ENCODE assay signal across 11 mouse cellular contexts in the genomic region with DNA sequence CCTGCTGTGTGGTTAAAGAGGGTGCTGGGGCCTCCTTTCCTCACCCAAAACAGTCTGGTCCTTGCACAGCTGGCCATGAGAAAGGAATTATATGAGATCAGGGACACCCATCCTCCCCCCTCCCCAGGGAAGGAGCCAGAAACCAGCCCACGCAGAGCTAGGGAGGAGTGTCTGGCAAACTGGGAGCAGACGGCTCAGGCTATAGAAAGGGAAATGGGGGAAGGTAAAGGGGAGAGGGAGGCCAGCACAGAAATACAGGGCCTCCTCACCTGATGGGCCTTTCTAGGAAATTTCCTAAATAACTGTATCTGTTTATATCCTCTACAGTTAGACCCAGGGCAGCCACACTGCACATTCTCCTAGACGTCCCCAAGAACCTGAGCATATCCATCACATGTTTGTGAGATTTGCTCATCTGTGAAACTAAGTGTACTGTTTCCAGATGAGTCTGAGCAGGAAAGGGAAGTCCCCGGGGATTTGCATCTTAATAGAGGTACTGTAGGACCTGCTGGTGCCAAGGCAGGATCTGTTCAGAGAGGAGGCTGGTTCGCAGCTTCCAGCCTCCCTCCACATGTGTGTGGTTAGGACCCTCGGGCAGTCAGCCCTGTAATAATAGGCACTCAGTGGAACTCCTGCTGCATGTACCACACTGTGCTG. TPM values are rescaled to one million over a fixed set of nuclear protein-coding genes. Genes with fewer than 3 reads are reported as not detected.
DNase-seq lines count a peak whose midpoint lies in the region; ATAC-seq and TF ChIP-seq lines count a peak whose summit lies in the region.
"Had no signal": no experiment of that assay in that cellular context is flagged by ENCODE, and none has a peak within 500 bp of the region (broad histone marks: within the 10 kb centered on the region; RNA-seq: fewer than 3 reads in every experiment).

No protein-coding gene starts in this region.

- ATAC-seq in forebrain, embryonic 16.5 days: no peak
- ATAC-seq in midbrain, postnatal 0 days (ENCODE audit: low FRiP score): no peak
- ATAC-seq in forebrain, embryonic 15.5 days (replicated peaks): no peak
- ATAC-seq in stomach, embryonic 15.5 days (ENCODE audit: insufficient read depth, low FRiP score, low read depth): no peak
- no peak for ATAC-seq in liver, postnatal 0 days
- ATAC-seq: lung, postnatal 0 days had no signal

- no peak overlapping the region for H3K4me2 ChIP-seq in forebrain, embryonic 16.5 days (ENCODE audit: low read length)
- no peak overlapping the region for H3K4me2 ChIP-seq in midbrain, postnatal 0 days (ENCODE audit: low read depth, low read length, poor library complexity, severe bottlenecking)
- H3K4me2 ChIP-seq in forebrain, embryonic 15.5 days (replicated peaks): no peak overlapping the region
- H3K4me2 ChIP-seq in stomach, embryonic 15.5 days: no peak overlapping the region
- no peak overlapping the region for H3K4me2 ChIP-seq in liver, postnatal 0 days (ENCODE audit: low read depth, low read length)

- peaks cover 56% of the 10 kb centered on the region for H3K27me3 ChIP-seq in forebrain, embryonic 10.5 days (ENCODE audit: poor library complexity, severe bottlenecking)
- no peaks in the 10 kb centered on the region for H3K27me3 ChIP-seq in forebrain, embryonic 16.5 days (replicated peaks; ENCODE audit: control insufficient read depth, insufficient read depth, low read length)
- H3K27me3 ChIP-seq in midbrain, embryonic 10.5 days (ENCODE audit: low read depth, poor library complexity, severe bottlenecking): peaks cover 55% of the 10 kb centered on the region
- no peaks in the 10 kb centered on the region for H3K27me3 ChIP-seq in midbrain, postnatal 0 days (ENCODE audit: insufficient read depth, low read length)
- H3K27me3 ChIP-seq in forebrain, embryonic 15.5 days: no peaks in the 10 kb centered on the region
- no peaks in the 10 kb centered on the region for H3K27me3 ChIP-seq in stomach, embryonic 15.5 days (replicated peaks)
- H3K27me3 ChIP-seq in liver, postnatal 0 days (ENCODE audit: insufficient read depth, low read length): peaks cover 24% of the 10 kb centered on the region

- peaks cover 56% of the 10 kb centered on the region for H3K36me3 ChIP-seq in forebrain, embryonic 10.5 days (replicated peaks)
- H3K36me3 ChIP-seq in forebrain, embryonic 16.5 days (ENCODE audit: control insufficient read depth, insufficient read depth): no peaks in the 10 kb centered on the region
- peaks cover 41% of the 10 kb centered on the region for H3K36me3 ChIP-seq in midbrain, embryonic 10.5 days
- peaks cover 8% of the 10 kb centered on the region for H3K36me3 ChIP-seq in midbrain, postnatal 0 days (ENCODE audit: insufficient read depth, low read length)
- H3K36me3 ChIP-seq in forebrain, embryonic 15.5 days: no peaks in the 10 kb centered on the region
- 0 out of 2 replicates have a peak, but pooled peaks cover 10% of the 10 kb centered on the region for H3K36me3 ChIP-seq in stomach, embryonic 15.5 days
- no peaks in the 10 kb centered on the region for H3K36me3 ChIP-seq in liver, postnatal 0 days (replicated peaks; ENCODE audit: insufficient read depth, low read length)

- TF ChIP-seq EP300 in liver, postnatal 0 days (IDR thresholded peaks at IDR 0.05; ENCODE audit: low read depth): no peak

- TF ChIP-seq CTCF in midbrain, postnatal 0 days (IDR thresholded peaks at IDR 0.05): no peak
- TF ChIP-seq CTCF in liver, postnatal 0 days (IDR thresholded peaks at IDR 0.05; ENCODE audit: low read depth): no peak

- no peak overlapping the region for H3K9ac ChIP-seq in forebrain, embryonic 16.5 days (replicated peaks; ENCODE audit: low read depth, low read length)
- H3K9ac ChIP-seq in midbrain, postnatal 0 days (replicated peaks; ENCODE audit: low read length, poor library complexity, severe bottlenecking): no peak overlapping the region
- no peak overlapping the region for H3K9ac ChIP-seq in forebrain, embryonic 15.5 days (replicated peaks)
- no peak overlapping the region for H3K9ac ChIP-seq in stomach, embryonic 15.5 days
- no peak overlapping the region for H3K9ac ChIP-seq in liver, postnatal 0 days (replicated peaks)

- H3K4me3 ChIP-seq in forebrain, embryonic 10.5 days: peak overlapping the region; percentile 33; the same call in 1 of the 2 replicates
- H3K4me3 ChIP-seq in forebrain, embryonic 16.5 days (replicated peaks; ENCODE audit: low read length): no peak overlapping the region
- H3K4me3 ChIP-seq in midbrain, embryonic 10.5 days: peak overlapping the region; percentile 36
- no peak overlapping the region for H3K4me3 ChIP-seq in midbrain, postnatal 0 days (ENCODE audit: low read depth, low read length)
- no peak overlapping the region for H3K4me3 ChIP-seq in forebrain, embryonic 15.5 days
- no peak overlapping the region for H3K4me3 ChIP-seq in stomach, embryonic 15.5 days (replicated peaks)
- no peak overlapping the region for H3K4me3 ChIP-seq in liver, postnatal 0 days (ENCODE audit: low read depth, low read length)

- peak overlapping the region; percentile 82 for H3K27ac ChIP-seq in forebrain, embryonic 10.5 days
- no peak overlapping the region; the same call in 1 of the 2 replicates for H3K27ac ChIP-seq in forebrain, embryonic 16.5 days (ENCODE audit: low read length)
- peak overlapping the region; percentile 85 for H3K27ac ChIP-seq in midbrain, embryonic 10.5 days (replicated peaks)
- no peak overlapping the region for H3K27ac ChIP-seq in midbrain, postnatal 0 days (ENCODE audit: low read depth, low read length)
- peak overlapping the region; percentile 12; the same call in 1 of the 2 replicates for H3K27ac ChIP-seq in forebrain, embryonic 15.5 days (replicated peaks)
- peak overlapping the region; percentile 49; the same call in 1 of the 2 replicates for H3K27ac ChIP-seq in stomach, embryonic 15.5 days
- H3K27ac ChIP-seq in liver, postnatal 0 days (ENCODE audit: low read depth): no peak overlapping the region

- WGBS in forebrain, embryonic 10.5 days: 11% methylated on average over 6 of the region's 6 CpGs
- 8% methylated on average over 6 of the region's 6 CpGs for WGBS in forebrain, embryonic 16.5 days
- WGBS in midbrain, embryonic 10.5 days: 11% methylated on average over 6 of the region's 6 CpGs
- 21% methylated on average over 6 of the region's 6 CpGs for WGBS in midbrain, postnatal 0 days
- WGBS in forebrain, embryonic 15.5 days: 9% methylated on average over 6 of the region's 6 CpGs
- WGBS in stomach, embryonic 15.5 days: 53% methylated on average over 6 of the region's 6 CpGs
- WGBS in liver, postnatal 0 days (ENCODE audit: insufficient replicate concordance): 68% methylated on average over 6 of the region's 6 CpGs

- H3K9me3 ChIP-seq in forebrain, embryonic 10.5 days: no peaks in the 10 kb centered on the region
- H3K9me3 ChIP-seq in forebrain, embryonic 16.5 days (ENCODE audit: control insufficient read depth, low read length): no peaks in the 10 kb centered on the region
- no peaks in the 10 kb centered on the region for H3K9me3 ChIP-seq in midbrain, embryonic 10.5 days (replicated peaks)
- no peaks in the 10 kb centered on the region for H3K9me3 ChIP-seq in midbrain, postnatal 0 days (ENCODE audit: low read length)
- no peaks in the 10 kb centered on the region for H3K9me3 ChIP-seq in forebrain, embryonic 15.5 days
- H3K9me3 ChIP-seq in stomach, embryonic 15.5 days: no peaks in the 10 kb centered on the region
- H3K9me3 ChIP-seq in liver, postnatal 0 days (ENCODE audit: low read length): no peaks in the 10 kb centered on the region

- H3K4me1 ChIP-seq in forebrain, embryonic 10.5 days: peaks cover 94% of the 10 kb centered on the region
- peaks cover 42% of the 10 kb centered on the region for H3K4me1 ChIP-seq in forebrain, embryonic 16.5 days (replicated peaks; ENCODE audit: control insufficient read depth, insufficient read depth, low read length)
- H3K4me1 ChIP-seq in midbrain, embryonic 10.5 days: peaks cover 97% of the 10 kb centered on the region
- no peaks in the 10 kb centered on the region for H3K4me1 ChIP-seq in midbrain, postnatal 0 days (ENCODE audit: insufficient read depth, low read length)
- H3K4me1 ChIP-seq in forebrain, embryonic 15.5 days: peaks cover 58% of the 10 kb centered on the region
- H3K4me1 ChIP-seq in stomach, embryonic 15.5 days: peaks cover 33% of the 10 kb centered on the region
- H3K4me1 ChIP-seq in liver, postnatal 0 days (ENCODE audit: insufficient read depth): peaks cover 5% of the 10 kb centered on the region; the same call in 1 of the 2 replicates

- DNase-seq in forebrain, embryonic 10.5 days (ENCODE audit: extremely low spot score, low spot score): no peak
- peak; percentile 24 for DNase-seq in midbrain, embryonic 10.5 days (ENCODE audit: low spot score)
- no peak for DNase-seq in midbrain, postnatal 0 days (ENCODE audit: low spot score)
- no peak for DNase-seq in liver, postnatal 0 days
- no peak for DNase-seq in kidney, postnatal 36 days
- DNase-seq: spleen, adult 18-20 months had no signal

RNA-seq across cellular contexts. Expression of a gene that starts 6.2 kb away (rescaled TPM):
- polyA plus RNA-seq in forebrain, embryonic 10.5 days (2016; fragmentation: Nextera tagmentation; extraction: Ambion mirVana): 27.0 and 27.6 TPM in 2 replicates
- polyA plus RNA-seq in forebrain, embryonic 16.5 days (2015; fragmentation: Nextera tagmentation; extraction: Ambion mirVana): 17.3 and 17.6 TPM in 2 replicates
- 27.6 and 27.9 TPM in 2 replicates for polyA plus RNA-seq in midbrain, embryonic 10.5 days (2016; fragmentation: Nextera tagmentation; extraction: Ambion mirVana)
- total RNA-seq in midbrain, postnatal 0 days (2014; rRNA removed): 66.3 and 72.0 TPM in 2 replicates
- polyA plus RNA-seq in midbrain, postnatal 0 days (2015; fragmentation: Nextera tagmentation; extraction: Ambion mirVana): 21.3 and 21.8 TPM in 2 replicates
- 15.9 and 17.9 TPM in 2 replicates for polyA plus RNA-seq in forebrain, embryonic 15.5 days (2015; fragmentation: Nextera tagmentation; extraction: Ambion mirVana)
- polyA plus RNA-seq in stomach, embryonic 15.5 days (2015; fragmentation: Nextera tagmentation; extraction: Ambion mirVana): 23.0 and 23.6 TPM in 2 replicates
- polyA plus RNA-seq in liver, postnatal 0 days (2015; fragmentation: Nextera tagmentation; extraction: Ambion mirVana): 0.26 and 0.30 TPM in 2 replicates

RNA-seq across cellular contexts. Expression of a gene that starts 16.4 kb away (rescaled TPM):
- 42.3 and 43.5 TPM in 2 replicates for polyA plus RNA-seq in forebrain, embryonic 10.5 days (2016; fragmentation: Nextera tagmentation; extraction: Ambion mirVana)
- 19.9 and 20.5 TPM in 2 replicates for polyA plus RNA-seq in forebrain, embryonic 16.5 days (2015; fragmentation: Nextera tagmentation; extraction: Ambion mirVana)
- 39.8 and 41.0 TPM in 2 replicates for polyA plus RNA-seq in midbrain, embryonic 10.5 days (2016; fragmentation: Nextera tagmentation; extraction: Ambion mirVana)
- total RNA-seq in midbrain, postnatal 0 days (2014; rRNA removed): 16.0 and 20.5 TPM in 2 replicates
- 11.1 and 11.4 TPM in 2 replicates for polyA plus RNA-seq in midbrain, postnatal 0 days (2015; fragmentation: Nextera tagmentation; extraction: Ambion mirVana)
- polyA plus RNA-seq in forebrain, embryonic 15.5 days (2015; fragmentation: Nextera tagmentation; extraction: Ambion mirVana): 21.5 and 21.6 TPM in 2 replicates
- polyA plus RNA-seq in stomach, embryonic 15.5 days (2015; fragmentation: Nextera tagmentation; extraction: Ambion mirVana): 25.3 and 29.5 TPM in 2 replicates
- 3.7 and 3.9 TPM in 2 replicates for polyA plus RNA-seq in liver, postnatal 0 days (2015; fragmentation: Nextera tagmentation; extraction: Ambion mirVana)

RNA-seq across cellular contexts. Expression of a gene that starts 43.5 kb away (rescaled TPM):
- 0.33 TPM in 1 of 2 replicates, not detected in the other for polyA plus RNA-seq in forebrain, embryonic 10.5 days (2016; fragmentation: Nextera tagmentation; extraction: Ambion mirVana)
- polyA plus RNA-seq in forebrain, embryonic 16.5 days (2015; fragmentation: Nextera tagmentation; extraction: Ambion mirVana): 0.28 and 0.43 TPM in 2 replicates
- 0.11 TPM in 1 of 2 replicates, not detected in the other for polyA plus RNA-seq in midbrain, embryonic 10.5 days (2016; fragmentation: Nextera tagmentation; extraction: Ambion mirVana)
- 8.1 and 9.9 TPM in 2 replicates for total RNA-seq in midbrain, postnatal 0 days (2014; rRNA removed)
- 2.7 and 3.2 TPM in 2 replicates for polyA plus RNA-seq in midbrain, postnatal 0 days (2015; fragmentation: Nextera tagmentation; extraction: Ambion mirVana)
- polyA plus RNA-seq in forebrain, embryonic 15.5 days (2015; fragmentation: Nextera tagmentation; extraction: Ambion mirVana): 0.33 and 0.51 TPM in 2 replicates
- 2.1 and 2.7 TPM in 2 replicates for polyA plus RNA-seq in stomach, embryonic 15.5 days (2015; fragmentation: Nextera tagmentation; extraction: Ambion mirVana)
- 0.13 and 0.16 TPM in 2 replicates for polyA plus RNA-seq in liver, postnatal 0 days (2015; fragmentation: Nextera tagmentation; extraction: Ambion mirVana)
- total RNA-seq: gastrocnemius, adult 8-10 months had no signal

Comparison
In these comparisons a context has a peak if more than half of its experiments do, and no peak if none do; other contexts are left out.
1. H3K27ac ChIP-seq: peak in forebrain, embryonic 10.5 days (single experiment), midbrain, embryonic 10.5 days (single experiment), forebrain, embryonic 15.5 days (single experiment) and stomach, embryonic 15.5 days (single experiment); none in forebrain, embryonic 16.5 days (single experiment), midbrain, postnatal 0 days (single experiment) and liver, postnatal 0 days (single experiment).
2. H3K4me3 ChIP-seq: peak in forebrain, embryonic 10.5 days (single experiment) and midbrain, embryonic 10.5 days (single experiment); none in forebrain, embryonic 16.5 days (single experiment), midbrain, postnatal 0 days (single experiment), forebrain, embryonic 15.5 days (single experiment), stomach, embryonic 15.5 days (single experiment) and liver, postnatal 0 days (single experiment).
3. RNA of a gene that starts 6.2 kb away (polyA plus RNA-seq): 27.6 to 27.9 TPM in midbrain, embryonic 10.5 days, 27.0 to 27.6 TPM in forebrain, embryonic 10.5 days, 23.0 to 23.6 TPM in stomach, embryonic 15.5 days, 21.3 to 21.8 TPM in midbrain, postnatal 0 days, 15.9 to 17.9 TPM in forebrain, embryonic 15.5 days and 17.3 to 17.6 TPM in forebrain, embryonic 16.5 days; 0.26 to 0.30 TPM in liver, postnatal 0 days; every median in the first group is over 10 times any median in the second.